Mouse (Mus musculus): Measurements from ENCODE around the gene Bcl7a. TPM values are rescaled to one million over a fixed set of nuclear protein-coding genes. Genes with fewer than 3 reads are reported as not detected.
A peak's percentile ranks its signal among the peaks of the same experiment; 100 is the strongest.

Gene Bcl7a
- total and polyA plus RNA-seq, 3 experiments = 2.3 to 7.2 (median 4.3) TPM

- TF ChIP-seq POLR2AphosphoS2 (IDR thresholded peaks at IDR 0.05; ENCODE audit: low read depth, low read length) = no peak
- no peak for TF ChIP-seq RCOR1 (conservative IDR thresholded peaks at IDR 0.05; ENCODE audit: low read depth, low read length)
Measured at GRCm38 (mm10) chr5:123298526-123298925, 45.1 kb upstream of the Bcl7a start (continued).

- Histone ChIP-seq H3K4me1 (ENCODE audit: control insufficient read depth in 1 of 2, insufficient read depth in 2 of 2) (no peaks in the 10 kb centered on the region), H3K9ac (ENCODE audit: insufficient read depth, low read depth) (no peak overlapping the region), H3K4me3 (replicated peaks in 1 of 3; ENCODE audit: low read depth in 2 of 3, low read length in 2 of 3, poor library complexity in 1 of 3) (no peak overlapping the region), H3K36me3 (replicated peaks in 1 of 2; ENCODE audit: control insufficient read depth in 1 of 2, insufficient read depth in 1 of 2, low read length in 1 of 2) (no peaks in the 10 kb centered on the region), H3K9me3 (replicated peaks; ENCODE audit: low read length) (no peaks in the 10 kb centered on the region), H3K27ac (ENCODE audit: insufficient read depth, low read depth) (no peak overlapping the region), H3K27me3 (replicated peaks) (no peaks in the 10 kb centered on the region), H3K79me2 (replicated peaks; ENCODE audit: control insufficient read depth, extremely low read depth, insufficient read depth, poor library complexity, severe bottlenecking) (no peaks in the 10 kb centered on the region), H3K4me2 (ENCODE audit: insufficient read depth, low read depth, poor library complexity, severe bottlenecking) (no peak overlapping the region)
- dilution Hi-C loops (cut with MboI; ENCODE audit: extremely low pct_ligation_motif_present, extremely low pct_unique_long_range_greater_than_20kb, low sequenced_read_pairs) = no loop called here
- TF ChIP-seq HCFC1 (IDR thresholded peaks at IDR 0.05; ENCODE audit: low read depth, low read length) = no peak
- TF ChIP-seq JUND (conservative IDR thresholded peaks at IDR 0.05; ENCODE audit: low read depth, low read length) = no peak
- TF ChIP-seq IRF4 (IDR thresholded peaks at IDR 0.05; ENCODE audit: low read depth, low read length) = no peak
- no peak for TF ChIP-seq ZNF384 (IDR thresholded peaks at IDR 0.05; ENCODE audit: low read depth, low read length)
- TF ChIP-seq NELFE (IDR thresholded peaks at IDR 0.05; ENCODE audit: low read depth, low read length) = no peak
- no peak for TF ChIP-seq TBP (conservative IDR thresholded peaks at IDR 0.05; ENCODE audit: low read depth, low read length)
- no peak for TF ChIP-seq MXI1 (IDR thresholded peaks at IDR 0.05; ENCODE audit: low read depth, low read length)
- no peak for TF ChIP-seq SIN3A (IDR thresholded peaks at IDR 0.05; ENCODE audit: low read length)
- no peak for TF ChIP-seq USF1 (IDR thresholded peaks at IDR 0.05; ENCODE audit: low read depth, low read length)
- no peak for TF ChIP-seq CTCF (conservative IDR thresholded peaks at IDR 0.05 in 1 of 2, IDR thresholded peaks at IDR 0.05 in 1 of 2; ENCODE audit: low read depth in 2 of 2, low read length in 2 of 2)
- TF ChIP-seq ZMIZ1 (IDR thresholded peaks at IDR 0.05; ENCODE audit: low read depth, low read length) = no peak
- TF ChIP-seq GABPA (IDR thresholded peaks at IDR 0.05; ENCODE audit: insufficient replicate concordance, low read depth, low read length) = no peak
- TF ChIP-seq MAFK (IDR thresholded peaks at IDR 0.05; ENCODE audit: insufficient replicate concordance, low read length) = no peak
- no peak for TF ChIP-seq ELF1 (IDR thresholded peaks at IDR 0.05; ENCODE audit: low read depth, low read length)
- TF ChIP-seq USF2 (conservative IDR thresholded peaks at IDR 0.05; ENCODE audit: low read depth, low read length) = no peak
- in situ Hi-C loops (cut with MboI; ENCODE audit: low pct_ligation_motif_present, low pct_unique_long_range_greater_than_20kb, low sequenced_read_pairs) = no loop called here
- DNase-seq (ENCODE audit: extremely low read depth) = no peak
Measured at GRCm38 (mm10) chr5:123300496-123301034, 43.1 kb upstream of the Bcl7a start.

- dilution Hi-C loops (cut with MboI; ENCODE audit: extremely low pct_ligation_motif_present, extremely low pct_unique_long_range_greater_than_20kb, low sequenced_read_pairs) (no loop called here), in situ Hi-C loops (cut with MboI; ENCODE audit: low pct_ligation_motif_present, low pct_unique_long_range_greater_than_20kb, low sequenced_read_pairs) (no loop called here)
- Histone ChIP-seq H3K4me1 (ENCODE audit: control insufficient read depth in 1 of 2, insufficient read depth in 2 of 2) (no peaks in the 10 kb centered on the region), H3K27me3 (replicated peaks) (no peaks in the 10 kb centered on the region), H3K4me2 (ENCODE audit: insufficient read depth, low read depth, poor library complexity, severe bottlenecking) (0 out of 2 replicates have a peak overlapping the region, but pooled peaks have one; percentile 26), H3K79me2 (replicated peaks; ENCODE audit: control insufficient read depth, extremely low read depth, insufficient read depth, poor library complexity, severe bottlenecking) (no peaks in the 10 kb centered on the region), H3K9me3 (replicated peaks; ENCODE audit: low read length) (no peaks in the 10 kb centered on the region), H3K27ac (ENCODE audit: insufficient read depth, low read depth) (no peak overlapping the region), H3K9ac (ENCODE audit: insufficient read depth, low read depth) (no peak overlapping the region), H3K4me3 (replicated peaks in 1 of 3; ENCODE audit: low read depth in 2 of 3, low read length in 2 of 3, poor library complexity in 1 of 3) (no peak overlapping the region), H3K36me3 (replicated peaks in 1 of 2; ENCODE audit: control insufficient read depth in 1 of 2, insufficient read depth in 1 of 2, low read length in 1 of 2) (no peaks in the 10 kb centered on the region)
- TF ChIP-seq RCOR1 (conservative IDR thresholded peaks at IDR 0.05; ENCODE audit: low read depth, low read length) (no peak), NRF1 (IDR thresholded peaks at IDR 0.05; ENCODE audit: low read depth, low read length) (no peak), USF1 (IDR thresholded peaks at IDR 0.05; ENCODE audit: low read depth, low read length) (no peak), BHLHE40 (IDR thresholded peaks at IDR 0.05; ENCODE audit: low read depth, low read length) (no peak), SMC3 (IDR thresholded peaks at IDR 0.05; ENCODE audit: low read depth, low read length) (no peak), POLR2AphosphoS2 (IDR thresholded peaks at IDR 0.05; ENCODE audit: low read depth, low read length) (no peak), NELFE (IDR thresholded peaks at IDR 0.05; ENCODE audit: low read depth, low read length) (no peak), ZMIZ1 (IDR thresholded peaks at IDR 0.05; ENCODE audit: low read depth, low read length) (no peak), JUN (IDR thresholded peaks at IDR 0.05; ENCODE audit: insufficient read depth, low read depth, low read length) (no peak)
- no peak for DNase-seq (ENCODE audit: extremely low read depth)
Measured at GRCm38 (mm10) chr5:123301780-123302521, 41.7 kb upstream of the Bcl7a start.
